Mouse (Mus musculus): ENCODE measurements at regions not wholly inside any gene's neighbourhood (a gene's known extent, or its start where the extent isn't known, plus 50 kb on each side); places are given as distances from the start of the nearest gene placed in this dataset.

DNA sequence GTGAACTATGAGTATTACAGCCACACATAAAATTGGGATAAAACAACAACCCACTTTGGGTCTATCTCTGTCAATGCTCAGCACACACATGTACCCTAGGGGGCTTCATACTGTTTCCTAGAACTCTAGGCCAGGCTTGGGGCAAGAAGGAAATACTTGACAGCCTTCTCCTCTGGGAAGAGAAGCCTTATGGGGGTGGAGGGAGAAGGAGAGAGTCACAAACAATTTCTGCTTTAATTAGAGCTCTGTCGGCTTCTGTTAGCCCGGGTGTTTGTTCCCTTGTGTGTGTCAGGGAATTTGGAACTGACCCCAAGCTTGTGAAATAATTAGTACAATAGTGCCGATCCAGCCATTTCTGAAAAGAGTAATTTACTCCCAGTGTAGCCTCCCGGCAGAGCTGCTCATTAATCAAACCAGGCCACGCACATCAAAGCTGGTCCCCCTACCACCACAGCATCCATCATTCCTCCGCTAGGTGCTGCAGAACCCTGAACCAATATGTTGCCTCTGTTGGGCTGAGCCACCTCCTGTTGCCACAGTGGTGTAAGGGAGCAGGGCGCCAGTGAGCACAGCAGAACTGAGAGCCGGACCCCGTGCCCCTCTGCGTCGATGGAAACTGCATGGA lies 307.3 kb downstream of the Tmem114 start:
- ATAC-seq (ENCODE audit: poor library complexity, severe bottlenecking), result no peak

DNA sequence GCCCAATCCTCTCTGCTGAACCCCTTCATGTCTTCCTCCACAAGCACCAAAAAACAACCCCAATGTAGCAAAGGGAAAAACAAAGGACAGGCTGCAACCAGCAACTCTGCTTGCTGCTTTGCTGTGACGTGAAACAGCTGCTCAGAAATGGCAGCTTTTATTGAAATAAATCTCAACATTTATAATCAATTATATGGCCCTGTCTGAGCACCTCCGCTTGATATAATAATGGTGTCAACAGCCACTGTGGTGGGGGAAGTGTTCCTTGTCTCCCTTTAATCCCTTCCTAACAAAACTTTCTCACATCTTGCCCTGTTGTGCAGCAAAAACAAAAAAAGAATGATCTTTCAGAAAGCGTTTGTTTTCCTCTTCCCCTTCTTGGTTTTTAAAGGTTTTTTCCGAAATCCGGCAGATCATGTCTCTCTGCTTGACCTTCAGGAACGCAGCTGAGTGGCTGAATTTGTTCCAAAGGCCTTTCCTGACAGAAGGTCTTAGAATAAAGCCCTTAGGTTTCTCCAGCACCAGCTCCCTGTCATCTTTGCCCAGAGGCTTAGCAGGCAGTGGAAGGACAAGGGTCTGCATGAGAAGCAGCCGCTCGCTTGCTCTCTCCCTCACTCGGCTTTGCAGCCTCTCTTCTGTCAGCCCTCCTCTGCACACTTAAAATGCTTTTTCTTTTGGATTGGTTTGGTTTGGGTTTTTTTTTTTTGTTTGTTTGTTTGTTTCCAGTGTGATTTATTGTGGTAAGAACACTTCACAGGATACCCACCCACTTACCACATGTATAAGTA lies 313.4 kb downstream of the Tmem114 start:
- no peak for ATAC-seq (ENCODE audit: poor library complexity, severe bottlenecking)

- no peak for ATAC-seq (ENCODE audit: poor library complexity, severe bottlenecking)
Observed at GRCm38 (mm10) chr16:8108141-8109122, 316.5 kb downstream of the Tmem114 start.

GRCm38 (mm10) chr16:8079024-8079423 lies 345.9 kb downstream of the Tmem114 start:
- ATAC-seq (ENCODE audit: poor library complexity, severe bottlenecking), result no peak

DNA sequence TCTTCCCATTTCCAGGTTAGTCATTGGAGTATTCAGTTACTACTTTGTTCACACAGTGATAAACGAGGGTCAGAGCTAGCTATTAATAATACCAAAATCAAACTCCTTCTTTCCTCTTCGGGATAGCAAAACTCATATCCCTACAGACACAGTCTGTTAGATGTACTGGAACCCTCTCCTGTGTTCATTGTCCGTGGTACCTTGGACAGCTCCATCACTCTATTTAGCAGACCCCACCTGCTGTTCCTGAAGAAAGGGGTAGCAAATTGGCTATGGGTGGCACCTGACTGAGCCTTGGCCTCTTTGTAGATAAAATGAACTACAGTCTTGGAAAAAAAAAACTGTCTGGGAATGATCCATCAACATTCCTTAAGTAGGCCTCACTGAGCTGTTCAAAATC lies 346.5 kb downstream of the Tmem114 start:
- ATAC-seq (ENCODE audit: poor library complexity, severe bottlenecking), result no peak

DNA sequence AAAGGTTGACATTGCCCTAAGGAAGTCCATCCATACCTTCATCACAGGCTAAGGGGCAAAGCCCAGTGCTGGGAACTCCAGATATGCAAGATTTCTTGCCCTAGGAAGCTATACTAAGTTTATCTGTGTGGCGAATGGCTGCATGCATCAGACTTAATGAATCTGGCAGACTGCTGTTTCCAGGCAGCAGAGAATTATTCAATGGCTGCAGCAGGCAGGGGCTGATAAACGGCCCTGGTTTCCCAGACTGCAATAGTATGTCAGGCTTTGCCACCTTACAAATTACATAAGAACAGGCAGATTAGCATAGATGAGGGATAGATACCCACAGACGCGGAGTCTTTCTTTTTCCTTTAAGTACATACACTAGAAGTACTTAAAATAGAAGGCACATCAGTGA lies 350.2 kb downstream of the Tmem114 start:
- no peak for ATAC-seq (ENCODE audit: poor library complexity, severe bottlenecking)

- ATAC-seq (ENCODE audit: poor library complexity, severe bottlenecking), result no peak
Observed at GRCm38 (mm10) chr16:8053936-8054335, 371.0 kb downstream of the Tmem114 start.

- no peak for ATAC-seq (ENCODE audit: poor library complexity, severe bottlenecking)
Observed at GRCm38 (mm10) chr16:8008966-8009365, 416.0 kb downstream of the Tmem114 start.

GRCm38 (mm10) chr16:8006631-8007030 lies 418.3 kb downstream of the Tmem114 start:
- no peak for ATAC-seq (ENCODE audit: poor library complexity, severe bottlenecking)

DNA sequence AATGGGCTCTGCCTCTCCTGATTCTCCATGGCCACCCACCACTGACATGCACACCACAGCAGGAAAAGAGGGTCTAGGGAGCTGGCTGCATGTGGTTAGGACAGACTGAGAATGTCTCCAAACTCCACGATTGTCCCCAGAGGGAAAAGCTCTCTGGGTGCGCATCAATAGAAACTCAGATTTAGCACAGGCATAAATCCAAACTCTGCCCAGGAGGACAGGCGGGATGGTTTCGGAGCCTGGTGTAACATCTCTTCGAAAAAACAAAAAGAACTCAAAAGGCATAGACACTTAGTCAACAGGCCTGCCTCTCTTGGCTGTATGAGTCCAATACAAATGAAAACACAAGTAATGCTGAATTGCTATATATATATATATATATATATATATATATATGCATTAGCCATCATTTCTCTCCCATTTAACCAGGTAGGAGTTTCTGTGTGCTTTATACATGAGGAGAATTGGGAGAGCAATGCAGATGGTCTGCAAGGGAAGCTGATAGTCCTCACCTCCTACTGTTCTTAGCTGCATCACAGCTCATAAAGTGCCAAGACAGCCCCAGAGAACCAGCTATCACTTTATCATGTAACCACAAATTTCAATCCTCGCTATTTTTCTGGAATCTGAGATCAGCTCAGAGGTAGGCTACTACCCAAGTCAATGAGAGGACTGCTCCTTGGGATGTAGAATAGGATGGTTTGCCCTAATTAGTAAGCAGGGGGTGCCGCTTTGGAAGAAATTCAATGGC lies 422.4 kb downstream of the Tmem114 start:
- no peak for ATAC-seq (ENCODE audit: poor library complexity, severe bottlenecking)

DNA sequence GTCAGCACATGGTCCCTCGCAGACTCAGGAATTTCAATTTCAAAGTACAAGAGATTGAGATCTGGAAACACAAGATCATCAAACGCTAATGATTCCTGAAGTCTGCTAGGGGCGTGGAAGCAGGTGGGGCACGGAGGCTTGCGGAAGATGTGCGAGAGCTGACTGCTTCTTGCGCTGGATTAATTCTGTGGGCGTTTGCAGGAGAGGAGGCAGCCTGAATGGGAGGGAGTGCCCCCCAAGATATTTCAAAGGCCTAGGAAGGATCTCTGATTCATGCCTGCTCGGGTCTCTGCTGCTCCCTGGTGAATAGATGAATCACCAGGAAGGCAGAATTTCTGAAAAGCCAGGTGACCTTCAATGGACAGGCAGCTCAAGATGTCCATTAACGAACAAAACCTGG lies 442.1 kb downstream of the Tmem114 start:
- ATAC-seq (ENCODE audit: poor library complexity, severe bottlenecking), result no peak

DNA sequence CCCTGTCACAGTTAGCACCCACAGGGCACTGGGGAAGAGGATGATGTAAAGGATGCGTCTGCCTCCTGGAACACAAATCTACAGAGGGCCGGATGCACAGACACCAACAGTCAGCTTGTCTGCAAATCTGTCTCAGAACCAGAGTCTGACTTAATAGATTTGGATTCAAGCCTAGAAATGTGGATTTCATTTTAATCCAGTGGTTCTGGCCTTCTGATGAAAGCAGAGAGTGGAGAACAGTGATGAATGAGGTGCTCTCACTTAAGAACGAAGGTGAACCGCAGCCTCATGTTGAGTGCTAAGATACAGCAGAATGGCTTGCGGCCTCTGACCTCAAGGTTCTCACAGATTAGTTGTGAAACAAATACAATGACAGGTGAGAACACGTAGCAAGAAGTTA lies 446.5 kb downstream of the Tmem114 start:
- ATAC-seq (ENCODE audit: poor library complexity, severe bottlenecking), result no peak

GRCm38 (mm10) chr16:7951616-7952015 lies 473.3 kb downstream of the Tmem114 start:
- no peak for ATAC-seq (ENCODE audit: poor library complexity, severe bottlenecking)

- no peak for ATAC-seq (ENCODE audit: poor library complexity, severe bottlenecking)
Observed at GRCm38 (mm10) chr16:7942333-7942732, 482.6 kb downstream of the Tmem114 start.

GRCm38 (mm10) chr16:7937167-7937566 lies 487.8 kb downstream of the Tmem114 start:
- no peak for ATAC-seq (ENCODE audit: poor library complexity, severe bottlenecking)

GRCm38 (mm10) chr16:7932322-7932721 lies 492.6 kb downstream of the Tmem114 start:
- no peak for ATAC-seq (ENCODE audit: poor library complexity, severe bottlenecking)

- ATAC-seq (ENCODE audit: poor library complexity, severe bottlenecking), result no peak
Observed at GRCm38 (mm10) chr16:7931676-7932075, 493.3 kb downstream of the Tmem114 start.

- ATAC-seq (ENCODE audit: poor library complexity, severe bottlenecking), result no peak
Observed at GRCm38 (mm10) chr16:7929112-7929511, 495.8 kb downstream of the Tmem114 start.

DNA sequence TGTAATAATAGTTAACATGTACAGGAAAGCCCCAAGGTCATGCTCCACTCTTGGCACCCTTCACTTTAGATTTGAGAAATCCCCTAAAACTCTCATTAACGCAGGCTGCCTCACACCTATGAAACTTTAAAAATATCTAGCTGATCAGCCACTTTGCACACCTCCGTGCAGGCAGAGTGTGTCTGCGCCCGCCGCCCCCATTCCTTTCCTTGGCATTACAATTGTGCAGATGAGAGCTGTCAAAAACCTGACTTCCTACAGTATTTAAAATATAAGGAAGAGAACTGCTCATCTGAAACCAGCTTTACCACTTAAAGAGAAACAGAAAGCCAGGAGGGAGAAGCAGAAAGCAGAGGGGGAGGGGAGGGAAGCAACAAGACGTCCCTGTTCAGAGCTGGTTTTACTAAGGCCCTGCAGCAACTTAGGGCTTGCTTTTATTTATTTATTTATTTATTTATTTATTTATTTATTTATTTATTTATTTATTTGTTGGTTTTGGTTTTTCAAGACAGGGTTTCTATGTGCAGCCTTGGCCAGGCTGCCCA lies 496.5 kb downstream of the Tmem114 start:
- ATAC-seq (ENCODE audit: poor library complexity, severe bottlenecking), result no peak

DNA sequence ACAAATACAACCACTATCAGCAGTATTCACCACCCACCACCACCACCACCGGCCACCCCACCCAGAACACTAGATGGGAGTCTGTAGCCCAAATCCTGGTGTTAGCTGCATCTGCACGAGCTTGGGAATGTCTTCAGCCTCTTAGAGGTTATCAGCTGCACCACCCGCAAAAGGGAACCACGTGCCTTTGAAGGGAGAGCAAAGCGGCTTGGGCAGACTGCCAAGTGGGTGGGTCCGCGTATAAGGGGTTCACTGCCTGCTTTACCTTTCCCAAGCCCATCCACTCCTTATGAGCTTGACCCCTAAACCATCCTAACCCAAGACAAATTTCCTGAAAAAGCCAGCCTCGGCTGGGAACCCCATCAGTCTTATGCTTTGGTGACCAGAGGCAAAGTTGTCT lies 497.2 kb downstream of the Tmem114 start:
- no peak for ATAC-seq (ENCODE audit: poor library complexity, severe bottlenecking)

Measured in megakaryocyte, adult 5-6 weeks (primary cell).